Mouse (Mus musculus) urinary bladder, adult 2 months (tissue): ENCODE measurements around the gene Rgs2. TPM values are rescaled to one million over a fixed set of nuclear protein-coding genes. Genes with fewer than 3 reads are reported as not detected.

Source experiments
- DNase-seq: peaks from one replicate; pipeline ENCODE4 v3.0.0; 2022; ENCODE audit warnings: low spot score
- polyA plus RNA-seq: library from polyadenylated mRNA; depleted of rRNA; stranded (reverse); fragments of >200 nt; gene quantifications from 2 replicates; pipeline ENCODE4 v1.2.3, GENCODE M21; 2012; rRNA removed

Rgs2 gene
- polyA plus RNA-seq, 1 experiment: 123 TPM

- no peak for DNase-seq
Measured at GRCm38 (mm10) chr1:143984988-143985625, 18.9 kb downstream of the Rgs2 start.

GRCm38 (mm10) chr1:143982765-143983312 is 21.1 kb downstream of the Rgs2 start:
- no peak for DNase-seq

- no peak for DNase-seq
Measured at GRCm38 (mm10) chr1:143982085-143982764, 21.7 kb downstream of the Rgs2 start.

GRCm38 (mm10) chr1:143980811-143981210 is 23.1 kb downstream of the Rgs2 start:
- no peak for DNase-seq

- DNase-seq: no peak
Measured at GRCm38 (mm10) chr1:143974637-143975036, 29.3 kb downstream of the Rgs2 start.

- no peak for DNase-seq
Measured at GRCm38 (mm10) chr1:143962301-143962700, 41.7 kb downstream of the Rgs2 start.

GRCm38 (mm10) chr1:143960340-143960739 is 43.6 kb downstream of the Rgs2 start:
- DNase-seq: no peak

- DNase-seq: no peak
Measured at GRCm38 (mm10) chr1:143956090-143956489, 47.9 kb downstream of the Rgs2 start.

GRCm38 (mm10) chr1:143952841-143953240 is 51.1 kb downstream of the Rgs2 start:
- DNase-seq: no peak

Other genes starting within 250 kb of the Rgs2 start
- gene Trove2, start 227.1 kb downstream of the Rgs2 start, polyA plus RNA-seq: 7.7 and 10.3 TPM in 2 replicates
- 17.1 and 18.4 TPM in 2 replicates for gene Uchl5, start 226.9 kb downstream of the Rgs2 start, polyA plus RNA-seq
- 0.04 and 0.08 TPM in 2 replicates for gene Rgs13, start 173.2 kb upstream of the Rgs2 start, polyA plus RNA-seq
- 4.4 and 15.0 TPM in 2 replicates for gene Rgs1, start 245.1 kb upstream of the Rgs2 start, polyA plus RNA-seq